Mouse (Mus musculus): ENCODE measurements around the gene Gm3278. TPM values are rescaled to one million over a fixed set of nuclear protein-coding genes. Genes with fewer than 3 reads are reported as not detected.

Gm3278 gene
- not detected in 2 replicates for polyA plus RNA-seq (2012; ENCODE audit: low replicate concordance)

DNA sequence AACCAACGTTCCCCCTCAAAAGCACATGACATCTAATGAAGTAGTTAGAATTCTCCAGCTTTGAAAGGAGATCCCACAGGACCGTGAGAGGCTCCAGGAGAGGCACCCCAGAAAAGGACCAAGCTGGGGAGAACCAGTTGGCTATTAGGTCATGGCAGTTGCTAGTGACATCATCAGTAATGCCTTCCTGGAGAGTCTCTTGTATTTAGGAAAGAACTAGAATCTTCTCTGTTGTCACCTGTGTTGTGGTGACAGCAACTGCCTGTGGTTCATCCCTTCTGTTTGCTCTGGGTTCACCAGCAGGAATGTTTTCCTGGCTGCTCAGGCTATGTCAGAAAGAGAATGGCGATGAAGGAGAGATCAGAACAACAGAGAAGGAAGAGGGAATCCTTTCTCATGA is at the start of gene Gm3278:
TSS of gene Gm3278 (plus strand) at position 301 of the 400 bp plus-strand sequence.

GRCm38 (mm10) chr14:4855299-4855980 is 36.8 kb upstream of the Gm3278 start, which contains the start of gene Gm3264:
Gene Gm3264 (plus strand): TSS chr14:4855576.

Other genes with a start within 250 kb of the Gm3278 start
- not detected in 2 replicates for gene Gm3239, start 228.2 kb upstream of the Gm3278 start, polyA plus RNA-seq (2012; ENCODE audit: low replicate concordance)
- gene Gm7876, start 183.2 kb upstream of the Gm3278 start, polyA plus RNA-seq (2012; ENCODE audit: low replicate concordance) = not detected in 2 replicates
- gene Gm3252, start 165.6 kb upstream of the Gm3278 start, polyA plus RNA-seq (2012; ENCODE audit: low replicate concordance) = not detected in 2 replicates
- gene Gm9602, start 116.1 kb upstream of the Gm3278 start, polyA plus RNA-seq (2012; ENCODE audit: low replicate concordance) = not detected in 2 replicates
- gene Gm3269, start 54.3 kb upstream of the Gm3278 start, polyA plus RNA-seq (2012; ENCODE audit: low replicate concordance) = not detected in 2 replicates
- gene Gm3264, start 36.8 kb upstream of the Gm3278 start, polyA plus RNA-seq (2012; ENCODE audit: low replicate concordance) = not detected in 2 replicates
- not detected in 2 replicates for gene Gm8297, start 91.5 kb downstream of the Gm3278 start, polyA plus RNA-seq (2012; ENCODE audit: low replicate concordance)
- gene Gm3298, start 123.5 kb downstream of the Gm3278 start, polyA plus RNA-seq (2012; ENCODE audit: low replicate concordance) = not detected in 2 replicates
- gene 4930555G01Rik, start 158.2 kb downstream of the Gm3278 start, polyA plus RNA-seq (2012; ENCODE audit: low replicate concordance) = not detected in 2 replicates
- not detected in 2 replicates for gene Gm8281, start 178.6 kb downstream of the Gm3278 start, polyA plus RNA-seq (2012; ENCODE audit: low replicate concordance)
- not detected in 2 replicates for gene Gm8279, start 239.1 kb downstream of the Gm3278 start, polyA plus RNA-seq (2012; ENCODE audit: low replicate concordance)